Mouse (Mus musculus): Measurements from ENCODE around the gene Dcp1b. TPM values are rescaled to one million over a fixed set of nuclear protein-coding genes. Genes with fewer than 3 reads are reported as not detected.
"Not testable (repeated sequence)": the region's sequence is repeated elsewhere in the genome, so short reads cannot be mapped to it uniquely, and the experiment has no call there.

The Dcp1b gene
- total RNA-seq, 2 experiments from 2014 or later = 15.0 to 22.5 TPM

GRCm38 (mm10) chr6:119194161-119194560, 19.1 kb downstream of the Dcp1b start:
- DNase-seq (ENCODE audit: extremely low spot score in 1 of 2, low spot score in 1 of 2) = no peak

GRCm38 (mm10) chr6:119194601-119195000, 19.5 kb downstream of the Dcp1b start:
- no peak for DNase-seq (ENCODE audit: extremely low spot score in 1 of 2, low spot score in 1 of 2)

GRCm38 (mm10) chr6:119196382-119197305, 21.6 kb downstream of the Dcp1b start, which contains the start of gene Cacna1c:
TSS of gene Cacna1c (minus strand) at chr6:119196418.
- no peak for DNase-seq (ENCODE audit: extremely low spot score in 1 of 2, low spot score in 1 of 2)

- no peak for DNase-seq (ENCODE audit: extremely low spot score in 1 of 2, low spot score in 1 of 2)
Observed at GRCm38 (mm10) chr6:119198534-119199273, 23.7 kb downstream of the Dcp1b start.

- DNase-seq (ENCODE audit: extremely low spot score in 1 of 2, low spot score in 1 of 2) = no peak
Observed at GRCm38 (mm10) chr6:119199274-119199879, 24.3 kb downstream of the Dcp1b start.

GRCm38 (mm10) chr6:119200362-119200761, 25.3 kb downstream of the Dcp1b start:
- DNase-seq (ENCODE audit: extremely low spot score in 1 of 2, low spot score in 1 of 2) = no peak

GRCm38 (mm10) chr6:119201575-119201974, 26.5 kb downstream of the Dcp1b start:
- DNase-seq (ENCODE audit: extremely low spot score in 1 of 2, low spot score in 1 of 2) = no peak

GRCm38 (mm10) chr6:119204286-119204685, 29.2 kb downstream of the Dcp1b start:
- no peak for DNase-seq (ENCODE audit: extremely low spot score in 1 of 2, low spot score in 1 of 2)

GRCm38 (mm10) chr6:119204915-119205314, 29.9 kb downstream of the Dcp1b start:
- no peak for DNase-seq (ENCODE audit: extremely low spot score in 1 of 2, low spot score in 1 of 2)

GRCm38 (mm10) chr6:119206006-119206405, 31.0 kb downstream of the Dcp1b start:
- not testable (repeated sequence) for DNase-seq (ENCODE audit: extremely low spot score in 1 of 2, low spot score in 1 of 2)

- peak in 1 of 2 experiments; percentile 6 for DNase-seq (ENCODE audit: extremely low spot score in 1 of 2, low spot score in 1 of 2)
Observed at GRCm38 (mm10) chr6:119213375-119213774, 38.3 kb downstream of the Dcp1b start.

- DNase-seq (ENCODE audit: extremely low spot score in 1 of 2, low spot score in 1 of 2) = no peak
Observed at GRCm38 (mm10) chr6:119214190-119214589, 39.1 kb downstream of the Dcp1b start.

- peak; percentile 1 to 8 for DNase-seq (ENCODE audit: extremely low spot score in 1 of 2, low spot score in 1 of 2)
Observed at GRCm38 (mm10) chr6:119215040-119215613, 40.1 kb downstream of the Dcp1b start.

- DNase-seq (ENCODE audit: extremely low spot score in 1 of 2, low spot score in 1 of 2) = peak; percentile 2 to 5
Observed at GRCm38 (mm10) chr6:119217661-119218060, 42.6 kb downstream of the Dcp1b start.

GRCm38 (mm10) chr6:119218591-119218990, 43.5 kb downstream of the Dcp1b start:
- DNase-seq (ENCODE audit: extremely low spot score in 1 of 2, low spot score in 1 of 2) = peak; percentile 3 to 5

- peak in 1 of 2 experiments; percentile 4 for DNase-seq (ENCODE audit: extremely low spot score in 1 of 2, low spot score in 1 of 2)
Observed at GRCm38 (mm10) chr6:119219237-119219870, 44.3 kb downstream of the Dcp1b start.

- DNase-seq (ENCODE audit: extremely low spot score in 1 of 2, low spot score in 1 of 2) = peak in 1 of 2 experiments; percentile 57
Observed at GRCm38 (mm10) chr6:119220297-119220696, 45.2 kb downstream of the Dcp1b start.

GRCm38 (mm10) chr6:119224451-119225195, 49.6 kb downstream of the Dcp1b start:
- DNase-seq (ENCODE audit: extremely low spot score in 1 of 2, low spot score in 1 of 2) = peak in 1 of 2 experiments; percentile 17

- peak in 1 of 2 experiments; percentile 5 for DNase-seq (ENCODE audit: extremely low spot score in 1 of 2, low spot score in 1 of 2)
Observed at GRCm38 (mm10) chr6:119225226-119225625, 50.2 kb downstream of the Dcp1b start.

Data from layer of hippocampus, postnatal 25 days (tissue).